Mouse (Mus musculus) lung, postnatal 0 days (tissue): ENCODE measurements at regions not wholly inside any gene's neighbourhood (a gene's known extent, or its start where the extent isn't known, plus 50 kb on each side); places are given as distances from the start of the nearest gene placed in this dataset.

Experiments used
- CTCF ChIP-seq: IDR thresholded peaks from 2 replicates; pipeline ENCODE4 v1.5.1; 2016; ENCODE audit warnings: antibody characterized with exemption, mild to moderate bottlenecking
- EP300 ChIP-seq: IDR thresholded peaks from 2 replicates; pipeline ENCODE4 v1.6.1; 2016; ENCODE audit warnings: antibody characterized with exemption, mild to moderate bottlenecking, control low read depth

GRCm38 (mm10) chr1:24866877-24867276, 188.4 kb downstream of the Lmbrd1 start:
- TF ChIP-seq EP300 (no peak), CTCF (no peak)
